Mouse (Mus musculus): ENCODE data around the gene Gm21721. TPM values are rescaled to one million over a fixed set of nuclear protein-coding genes. Genes with fewer than 3 reads are reported as not detected.
"Not testable (repeated sequence)": the region's sequence is repeated elsewhere in the genome, so short reads cannot be mapped to it uniquely, and the experiment has no call there.

Gene Gm21721
- not detected in 2 replicates for polyA plus RNA-seq (2015; fragmentation: Nextera tagmentation; extraction: Ambion mirVana)

DNA sequence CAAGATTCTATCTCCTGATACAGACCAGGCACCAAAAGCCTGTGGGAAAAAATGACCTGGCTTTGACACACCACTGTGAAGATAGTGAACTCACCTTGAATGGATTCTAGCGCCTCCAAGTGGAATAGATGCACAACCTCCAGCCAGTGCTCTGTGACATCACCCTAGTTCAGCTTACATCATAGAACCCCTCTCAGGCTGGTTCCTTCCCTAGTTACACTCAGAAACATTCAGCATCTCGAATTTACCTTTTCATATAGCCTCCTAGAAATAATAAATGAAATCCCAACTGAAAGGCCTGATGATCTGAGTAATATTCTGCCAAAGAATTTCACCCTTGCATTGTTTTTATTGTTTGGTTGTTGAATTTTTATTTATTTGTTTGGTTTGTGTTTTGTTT is at the start of gene Gm21721:
TSS of gene Gm21721 (minus strand) at position 101 of the 400 bp plus-strand sequence.
- not testable (repeated sequence) for H3K9ac ChIP-seq (replicated peaks; ENCODE audit: low read depth); H3K4me3 ChIP-seq (ENCODE audit: low read depth, low read length); ATAC-seq; H3K27ac ChIP-seq (ENCODE audit: low read length); H3K9me3 ChIP-seq (ENCODE audit: low read length); H3K36me3 ChIP-seq (ENCODE audit: insufficient read depth, low read length); H3K4me2 ChIP-seq (replicated peaks; ENCODE audit: low read depth, low read length); H3K4me1 ChIP-seq (ENCODE audit: insufficient read depth, low read depth, low read length); DNase-seq (ENCODE audit: low spot score); H3K27me3 ChIP-seq (replicated peaks; ENCODE audit: insufficient read depth, low read length)
- WGBS, result no CpG with 5 or more reads among the region's 2 CpGs

Other genes starting within 250 kb of the Gm21721 start
- gene Gm21292, start 68.3 kb downstream of the Gm21721 start, polyA plus RNA-seq (2015; fragmentation: Nextera tagmentation; extraction: Ambion mirVana), result not detected in 2 replicates
- not detected in 2 replicates for gene Gm21812, start 145.0 kb upstream of the Gm21721 start, polyA plus RNA-seq (2015; fragmentation: Nextera tagmentation; extraction: Ambion mirVana)
- not detected in 2 replicates for gene Gm21874, start 214.0 kb upstream of the Gm21721 start, polyA plus RNA-seq (2015; fragmentation: Nextera tagmentation; extraction: Ambion mirVana)